ENCODE assay signal across 7 mouse cellular contexts in the genomic region with DNA sequence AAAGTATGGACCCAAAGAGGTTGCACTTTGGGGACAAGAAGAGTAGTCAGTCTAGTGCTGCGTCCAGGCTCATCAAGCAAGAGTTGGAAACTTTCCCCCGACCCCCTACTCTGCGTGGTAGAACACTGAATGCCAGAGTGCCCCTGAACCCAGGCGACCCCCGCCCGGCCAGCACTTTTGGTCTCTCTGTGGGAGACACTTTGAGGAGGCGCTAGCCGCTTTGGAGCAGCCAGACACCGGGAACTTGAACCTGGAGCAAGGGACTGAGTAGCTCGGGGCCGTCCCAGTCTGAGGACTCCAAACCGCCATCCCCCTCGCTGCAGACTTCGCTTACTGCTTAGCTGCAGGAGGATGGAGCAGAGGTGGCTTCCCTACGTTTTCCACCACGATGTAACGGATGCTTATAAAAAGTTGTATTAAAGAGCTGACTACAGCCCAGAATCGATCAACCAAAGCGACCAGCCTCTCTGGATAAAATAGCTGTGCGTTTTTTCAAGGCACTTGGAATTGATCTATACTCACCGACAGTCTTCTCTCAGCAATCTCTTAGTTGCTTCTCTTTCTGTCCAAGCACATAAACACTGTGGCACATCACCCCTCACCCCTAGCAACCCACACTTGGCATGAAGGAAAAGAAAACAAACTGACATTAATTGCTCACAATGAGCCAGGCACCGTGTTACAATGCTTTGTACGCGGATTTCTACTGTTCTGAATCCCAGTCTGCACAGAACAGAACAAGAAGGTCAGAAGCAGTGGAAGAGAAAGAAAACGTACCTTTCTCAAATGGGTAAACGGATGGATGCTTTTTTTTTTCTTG. TPM values are rescaled to one million over a fixed set of nuclear protein-coding genes. Genes with fewer than 3 reads are reported as not detected.
A peak's percentile ranks its signal among the peaks of the same experiment; 100 is the strongest.
DNase-seq lines count a peak whose midpoint lies in the region; ATAC-seq and TF ChIP-seq lines count a peak whose summit lies in the region.

No protein-coding gene starts in this region.

- peaks cover 27% of the 10 kb centered on the region for H3K27me3 ChIP-seq in embryonic facial prominence, embryonic 10.5 days (replicated peaks; ENCODE audit: low read depth, poor library complexity, severe bottlenecking)
- 0 out of 2 replicates have a peak, but pooled peaks cover 2% of the 10 kb centered on the region for H3K27me3 ChIP-seq in heart, embryonic 16.5 days (ENCODE audit: control insufficient read depth, insufficient read depth, low read length)
- H3K27me3 ChIP-seq in limb, embryonic 10.5 days (ENCODE audit: low read depth, poor library complexity, severe bottlenecking) = 0 out of 2 replicates have a peak, but pooled peaks cover 3% of the 10 kb centered on the region
- H3K27me3 ChIP-seq in midbrain, postnatal 0 days (ENCODE audit: insufficient read depth, low read length) = no peaks in the 10 kb centered on the region

- H3K9me3 ChIP-seq in embryonic facial prominence, embryonic 10.5 days = no peaks in the 10 kb centered on the region
- H3K9me3 ChIP-seq in heart, embryonic 16.5 days (replicated peaks; ENCODE audit: control insufficient read depth, low read length) = no peaks in the 10 kb centered on the region
- no peaks in the 10 kb centered on the region for H3K9me3 ChIP-seq in limb, embryonic 10.5 days (replicated peaks)
- H3K9me3 ChIP-seq in midbrain, postnatal 0 days (ENCODE audit: low read length) = no peaks in the 10 kb centered on the region

- TF ChIP-seq CTCF in midbrain, postnatal 0 days (IDR thresholded peaks at IDR 0.05) = no peak

- peak overlapping the region; percentile 79 for H3K4me3 ChIP-seq in embryonic facial prominence, embryonic 10.5 days
- peak overlapping the region; percentile 63 for H3K4me3 ChIP-seq in heart, embryonic 16.5 days (ENCODE audit: low read length)
- H3K4me3 ChIP-seq in limb, embryonic 10.5 days = peak overlapping the region; percentile 91
- H3K4me3 ChIP-seq in midbrain, postnatal 0 days (ENCODE audit: low read depth, low read length) = peak overlapping the region; percentile 85

- peak overlapping the region; percentile 80 for H3K9ac ChIP-seq in heart, embryonic 16.5 days (ENCODE audit: low read length)
- H3K9ac ChIP-seq in midbrain, postnatal 0 days (replicated peaks; ENCODE audit: low read length, poor library complexity, severe bottlenecking) = peak overlapping the region; percentile 82; the same call in 1 of the 2 replicates

- ATAC-seq in heart, embryonic 16.5 days (replicated peaks; ENCODE audit: extremely low read depth, insufficient read depth, low FRiP score) = no peak
- ATAC-seq in midbrain, postnatal 0 days (ENCODE audit: low FRiP score) = no peak
- ATAC-seq in activated CD4-positive, CD25-positive, alpha-beta regulatory T cell, adult 4 months = no peak

- peak overlapping the region; percentile 95 for H3K27ac ChIP-seq in embryonic facial prominence, embryonic 10.5 days (replicated peaks)
- peak overlapping the region; percentile 81 for H3K27ac ChIP-seq in heart, embryonic 16.5 days (ENCODE audit: low read length)
- peak overlapping the region; percentile 94 for H3K27ac ChIP-seq in limb, embryonic 10.5 days
- no peak overlapping the region for H3K27ac ChIP-seq in midbrain, postnatal 0 days (ENCODE audit: low read depth, low read length)

- 6% methylated on average over 26 of the region's 26 CpGs for WGBS in embryonic facial prominence, embryonic 10.5 days
- WGBS in heart, embryonic 16.5 days = 11% methylated on average over 26 of the region's 26 CpGs
- 6% methylated on average over 26 of the region's 26 CpGs for WGBS in limb, embryonic 10.5 days
- WGBS in midbrain, postnatal 0 days = 4% methylated on average over 26 of the region's 26 CpGs

- H3K36me3 ChIP-seq in embryonic facial prominence, embryonic 10.5 days (replicated peaks) = no peaks in the 10 kb centered on the region
- no peaks in the 10 kb centered on the region for H3K36me3 ChIP-seq in heart, embryonic 16.5 days (ENCODE audit: control insufficient read depth, insufficient read depth)
- no peaks in the 10 kb centered on the region for H3K36me3 ChIP-seq in limb, embryonic 10.5 days
- no peaks in the 10 kb centered on the region for H3K36me3 ChIP-seq in midbrain, postnatal 0 days (ENCODE audit: insufficient read depth, low read length)

- peaks cover 33% of the 10 kb centered on the region for H3K4me1 ChIP-seq in embryonic facial prominence, embryonic 10.5 days
- peaks cover 14% of the 10 kb centered on the region for H3K4me1 ChIP-seq in heart, embryonic 16.5 days (ENCODE audit: control insufficient read depth, insufficient read depth, low read length)
- H3K4me1 ChIP-seq in limb, embryonic 10.5 days = peaks cover 25% of the 10 kb centered on the region
- H3K4me1 ChIP-seq in midbrain, postnatal 0 days (ENCODE audit: insufficient read depth, low read length) = peaks cover 3% of the 10 kb centered on the region; the same call in 1 of the 2 replicates

- peak; percentile 10 for DNase-seq in urinary bladder, postnatal 25 days (ENCODE audit: low spot score)
- DNase-seq in urinary bladder, postnatal 10 days (ENCODE audit: low spot score) = no peak
- peak; percentile 66 for DNase-seq in embryonic facial prominence, embryonic 10.5 days (ENCODE audit: low spot score)
- peak; percentile 67 for DNase-seq in limb, embryonic 10.5 days (ENCODE audit: low spot score)
- DNase-seq in midbrain, postnatal 0 days (ENCODE audit: low spot score) = peak; percentile 14

- peak overlapping the region; percentile 85 for H3K4me2 ChIP-seq in heart, embryonic 16.5 days (ENCODE audit: low read depth, low read length)
- peak overlapping the region; percentile 86 for H3K4me2 ChIP-seq in midbrain, postnatal 0 days (ENCODE audit: low read depth, low read length, poor library complexity, severe bottlenecking)

RNA-seq across cellular contexts. Expression of a gene that starts 1.2 kb away (rescaled TPM):
- 45.6 and 50.0 TPM in 2 replicates for polyA plus RNA-seq in embryonic facial prominence, embryonic 10.5 days (2016; fragmentation: Nextera tagmentation; extraction: Ambion mirVana)
- polyA plus RNA-seq in heart, embryonic 16.5 days (2015; fragmentation: Nextera tagmentation; extraction: Ambion mirVana) = 12.8 and 16.3 TPM in 2 replicates
- 43.0 and 57.8 TPM in 2 replicates for polyA plus RNA-seq in limb, embryonic 10.5 days (2016; fragmentation: Nextera tagmentation; extraction: Ambion mirVana)
- total RNA-seq in midbrain, postnatal 0 days (2014; rRNA removed) = 57.5 and 58.7 TPM in 2 replicates
- 28.6 and 35.2 TPM in 2 replicates for polyA plus RNA-seq in midbrain, postnatal 0 days (2015; fragmentation: Nextera tagmentation; extraction: Ambion mirVana)
- under 1 TPM in 1 of 2 experiments, not detected in 1; 0.26 TPM for polyA plus RNA-seq in activated CD4-positive, CD25-positive, alpha-beta regulatory T cell, adult 4 months (2017; shearing (Covaris generic))

Comparison
In these comparisons a context has a peak if more than half of its experiments do, and no peak if none do; other contexts are left out.
1. RNA of a gene that starts 1.2 kb away (polyA plus RNA-seq): 43.0 to 57.8 TPM in limb, embryonic 10.5 days, 45.6 to 50.0 TPM in embryonic facial prominence, embryonic 10.5 days, 28.6 to 35.2 TPM in midbrain, postnatal 0 days and 12.8 to 16.3 TPM in heart, embryonic 16.5 days; 0.26 TPM in activated CD4-positive, CD25-positive, alpha-beta regulatory T cell, adult 4 months; every median in the first group is over 10 times any median in the second.
2. Peak in every context shown above with its lines, with median percentiles within 50 percentile points of each other: H3K4me3 ChIP-seq.